Mouse (Mus musculus) 416B (cell line): ENCODE measurements around the gene CK137956.

Experiments used
- DNase-seq: peaks from one replicate; pipeline ENCODE4 v3.0.0; 2011; ENCODE audit warnings: low read depth

CK137956 gene

GRCm38 (mm10) chr4:127907151-127907550 is 63.6 kb downstream of the CK137956 start:
- no peak for DNase-seq

GRCm38 (mm10) chr4:127903954-127904353 is 66.8 kb downstream of the CK137956 start:
- DNase-seq, result no peak

DNA sequence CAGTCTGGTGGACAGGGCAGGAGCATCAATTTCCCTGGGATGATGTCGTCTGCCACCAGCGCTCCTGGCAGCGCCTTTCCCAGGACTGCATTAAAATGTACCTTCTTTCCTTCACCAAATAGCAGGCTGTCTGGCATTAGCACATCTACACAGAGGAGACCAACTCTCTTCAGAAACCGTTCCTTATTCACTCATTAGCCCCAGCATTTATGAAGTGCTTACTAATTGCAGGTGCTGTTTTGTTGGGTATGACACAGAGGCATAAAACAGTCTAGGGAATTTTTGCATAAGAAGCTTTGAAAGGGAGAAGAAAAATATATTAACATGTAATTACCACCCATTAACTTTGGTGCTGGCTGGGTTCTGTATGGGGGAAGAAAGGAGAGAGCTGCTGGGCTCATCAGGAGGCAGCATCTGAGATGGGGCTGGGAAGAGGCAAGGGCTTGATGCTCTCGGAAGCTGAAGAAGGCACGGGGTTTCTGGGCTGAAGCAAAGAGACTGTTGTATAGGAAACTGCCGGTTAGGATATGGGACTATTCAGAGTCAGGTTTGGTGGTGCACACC is 69.8 kb downstream of the CK137956 start:
- no peak for DNase-seq

DNA sequence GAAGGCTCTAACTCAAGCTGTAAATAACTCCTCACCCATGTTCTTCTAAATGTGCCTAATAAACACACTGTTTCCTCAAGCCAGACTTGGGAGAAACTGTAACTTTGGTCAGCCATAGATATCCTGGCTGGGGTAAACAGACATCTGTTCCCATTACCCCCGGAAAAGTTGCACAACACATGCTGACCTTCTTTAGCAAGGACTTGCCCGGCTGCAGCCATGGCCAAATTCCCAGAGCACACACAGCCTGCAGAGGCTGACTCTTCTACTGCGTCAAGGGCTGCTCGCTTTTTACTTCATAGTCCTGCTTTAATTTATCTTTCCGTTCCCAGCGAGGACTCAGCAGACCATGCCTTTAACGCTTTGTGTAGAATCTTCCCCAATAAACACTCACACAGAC is 81.7 kb downstream of the CK137956 start:
- DNase-seq, result no peak

DNA sequence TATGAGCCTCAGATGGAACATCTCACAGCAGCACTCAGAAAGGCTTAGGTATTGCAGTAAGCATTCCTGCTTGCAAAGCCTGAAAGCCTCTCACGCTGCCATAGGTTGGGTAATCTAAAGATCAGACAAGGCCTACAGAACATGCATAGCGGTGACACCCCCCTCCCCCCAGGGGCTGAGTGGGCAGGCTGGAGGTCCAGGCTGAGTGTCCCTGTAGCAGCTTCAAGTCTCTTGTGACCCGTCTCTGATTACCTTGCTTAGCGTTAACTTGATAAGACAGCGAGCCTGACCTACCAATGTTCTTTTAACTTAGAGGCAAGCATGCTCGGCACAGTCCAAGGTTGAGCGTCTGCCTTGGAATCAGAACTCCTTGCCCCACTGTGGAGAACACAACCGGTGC is 91.8 kb downstream of the CK137956 start:
- DNase-seq, result no peak
